Mouse (Mus musculus): ENCODE results near the gene Ghdc.

DNA sequence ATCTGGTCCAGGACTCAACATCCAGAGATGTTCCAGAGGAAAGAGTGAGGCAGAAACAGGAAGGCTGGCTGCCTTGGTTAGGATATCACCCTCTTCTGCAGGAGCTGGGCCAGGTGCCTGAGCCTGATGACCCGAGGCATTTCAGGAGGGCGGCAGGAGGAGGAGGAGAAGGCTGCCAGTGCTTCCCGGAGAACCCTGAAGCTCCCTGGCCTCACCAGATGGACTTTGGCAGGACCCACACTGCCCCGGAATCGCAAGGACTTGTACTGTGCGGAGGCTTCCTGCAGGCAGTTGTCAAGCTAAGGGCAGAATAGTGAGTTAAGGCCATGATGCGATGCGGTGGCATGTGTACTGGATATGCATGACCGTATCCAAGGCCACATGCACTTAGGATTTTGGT lies 4.0 kb downstream of the Ghdc start:
- no peak for TF ChIP-seq CTCF (IDR thresholded peaks at IDR 0.05; ENCODE audit: insufficient read depth, low read depth, low read length)
- no peak for TF ChIP-seq POLR2A (IDR thresholded peaks at IDR 0.05; ENCODE audit: insufficient read depth, low read depth, low read length)
